Mouse (Mus musculus): ENCODE data around the gene Tinag. TPM values are rescaled to one million over a fixed set of nuclear protein-coding genes. Genes with fewer than 3 reads are reported as not detected.

Gene Tinag
- not detected for polyA plus RNA-seq (2017; shearing (Covaris generic))

GRCm38 (mm10) chr9:77045585-77045984 lies at the start of gene Tinag:
TSS of gene Tinag (minus strand) at chr9:77045794.

